ENCODE assay signal across 13 mouse cellular contexts in the genomic region with DNA sequence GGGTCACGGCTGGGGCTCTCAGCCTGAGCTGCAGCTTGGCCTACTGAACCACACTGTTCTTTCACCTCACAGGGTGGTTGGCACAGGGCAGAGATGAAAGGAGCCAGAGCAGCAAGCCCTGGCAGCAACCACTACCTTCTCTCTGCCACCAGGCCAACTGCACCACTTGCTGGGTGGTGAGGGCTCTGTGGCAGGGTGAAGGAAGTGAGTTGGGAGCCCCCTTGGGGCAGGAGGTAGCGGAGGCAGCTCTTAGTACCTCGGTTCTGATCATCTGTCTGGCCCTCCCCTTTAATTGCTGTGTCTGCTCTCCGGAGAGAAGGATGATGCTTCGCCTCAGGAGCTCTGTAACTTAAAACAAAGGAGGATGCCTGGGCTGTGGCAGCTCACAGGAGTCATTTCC. TPM values are rescaled to one million over a fixed set of nuclear protein-coding genes. Genes with fewer than 3 reads are reported as not detected.
DNase-seq lines count a peak whose midpoint lies in the region; ATAC-seq lines count a peak whose summit lies in the region.
"Had no signal": no experiment of that assay in that cellular context is flagged by ENCODE, and none has a peak within 500 bp of the region (broad histone marks: within the 10 kb centered on the region; RNA-seq: fewer than 3 reads in every experiment).

No protein-coding gene starts in this region.

- H3K36me3 ChIP-seq in kidney, embryonic 14.5 days (ENCODE audit: control insufficient read depth, insufficient read depth, low read length), result no peaks in the 10 kb centered on the region
- H3K36me3 ChIP-seq in forebrain, embryonic 10.5 days (replicated peaks), result no peaks in the 10 kb centered on the region
- no peaks in the 10 kb centered on the region for H3K36me3 ChIP-seq in hindbrain, embryonic 15.5 days
- H3K36me3 ChIP-seq: liver, embryonic 13.5 days had no signal

- no peak overlapping the region for H3K4me3 ChIP-seq in kidney, embryonic 14.5 days (ENCODE audit: low read length)
- H3K4me3 ChIP-seq in forebrain, embryonic 10.5 days, result no peak overlapping the region
- no peak overlapping the region for H3K4me3 ChIP-seq in hindbrain, embryonic 15.5 days
- H3K4me3 ChIP-seq: liver, embryonic 13.5 days had no signal

- 17% methylated on average over 5 of the region's 5 CpGs for WGBS in kidney, embryonic 14.5 days
- 25% methylated on average over 5 of the region's 5 CpGs for WGBS in forebrain, embryonic 10.5 days
- 20% methylated on average over 5 of the region's 5 CpGs for WGBS in hindbrain, embryonic 15.5 days

- peak; percentile 58; the same call in 1 of the 2 replicates for ATAC-seq in kidney, embryonic 14.5 days (ENCODE audit: low FRiP score, low TSS enrichment)
- peak; percentile 36 for ATAC-seq in hindbrain, embryonic 15.5 days (ENCODE audit: low FRiP score, low read depth)

- no peaks in the 10 kb centered on the region for H3K4me1 ChIP-seq in kidney, embryonic 14.5 days (ENCODE audit: control insufficient read depth, insufficient read depth, low read length)
- H3K4me1 ChIP-seq in forebrain, embryonic 10.5 days, result peaks cover 26% of the 10 kb centered on the region
- H3K4me1 ChIP-seq in hindbrain, embryonic 15.5 days (replicated peaks), result peaks cover 16% of the 10 kb centered on the region

- no peak overlapping the region for H3K27ac ChIP-seq in kidney, embryonic 14.5 days (ENCODE audit: low read depth, low read length)
- H3K27ac ChIP-seq in forebrain, embryonic 10.5 days, result no peak overlapping the region
- H3K27ac ChIP-seq in hindbrain, embryonic 15.5 days (replicated peaks), result no peak overlapping the region
- H3K27ac ChIP-seq: liver, embryonic 13.5 days had no signal

- no peak for DNase-seq in kidney, adult 8-10 months
- peak; percentile 38 for DNase-seq in ES-CJ7 (ENCODE audit: low read depth, low spot score)
- DNase-seq in forebrain, embryonic 10.5 days (ENCODE audit: extremely low spot score, low spot score), result peak; percentile 23
- DNase-seq in gastrocnemius, postnatal 10 days, result no peak
- DNase-seq in adrenal gland, adult 8-10 months, result no peak
- DNase-seq in cerebellum, adult 8-10 months, result no peak
- DNase-seq: cerebellum, adult 11-12 months; liver, embryonic 13.5 days; thymus, postnatal 36 days had no signal

- no peak overlapping the region for H3K4me2 ChIP-seq in kidney, embryonic 14.5 days (replicated peaks; ENCODE audit: low read depth, low read length)
- no peak overlapping the region for H3K4me2 ChIP-seq in hindbrain, embryonic 15.5 days
- H3K4me2 ChIP-seq: heart, embryonic 11.5 days; liver, embryonic 13.5 days had no signal

- H3K9me3 ChIP-seq in kidney, embryonic 14.5 days (ENCODE audit: control insufficient read depth, low read length), result no peaks in the 10 kb centered on the region
- H3K9me3 ChIP-seq in forebrain, embryonic 10.5 days, result no peaks in the 10 kb centered on the region
- no peaks in the 10 kb centered on the region for H3K9me3 ChIP-seq in hindbrain, embryonic 15.5 days
- H3K9me3 ChIP-seq: liver, embryonic 13.5 days had no signal

- H3K9ac ChIP-seq in kidney, embryonic 14.5 days (ENCODE audit: low read depth, low read length), result no peak overlapping the region
- no peak overlapping the region for H3K9ac ChIP-seq in hindbrain, embryonic 15.5 days
- H3K9ac ChIP-seq: liver, embryonic 13.5 days had no signal

- peaks cover 28% of the 10 kb centered on the region for H3K27me3 ChIP-seq in kidney, embryonic 14.5 days (ENCODE audit: control insufficient read depth, insufficient read depth, low read length)
- H3K27me3 ChIP-seq in forebrain, embryonic 10.5 days (ENCODE audit: poor library complexity, severe bottlenecking), result peaks cover 73% of the 10 kb centered on the region
- H3K27me3 ChIP-seq in hindbrain, embryonic 15.5 days, result no peaks in the 10 kb centered on the region

RNA-seq across cellular contexts. Expression of a gene that starts 23.0 kb away (rescaled TPM):
- 8.5 and 8.8 TPM in 2 replicates for polyA plus RNA-seq in kidney, embryonic 14.5 days (2014; fragmentation: Nextera tagmentation; extraction: Ambion mirVana)
- polyA plus RNA-seq in forebrain, embryonic 10.5 days (2016; fragmentation: Nextera tagmentation; extraction: Ambion mirVana), result 13.4 and 14.4 TPM in 2 replicates
- 11.0 and 16.4 TPM in 2 replicates for polyA plus RNA-seq in hindbrain, embryonic 15.5 days (2015; fragmentation: Nextera tagmentation; extraction: Ambion mirVana)
- total RNA-seq in gastrocnemius, postnatal 10 days (2021), result under 1 TPM; 0.12 to 0.16 TPM
- under 1 TPM; 0.03 to 0.11 (median 0.08) TPM for total RNA-seq in adrenal gland, adult 8-10 months (2022)
- total RNA-seq: megakaryocyte, adult 5-6 weeks had no signal

Comparison
In these comparisons a context has a peak if more than half of its experiments do, and no peak if none do; other contexts are left out.
1. DNase-seq: peak in ES-CJ7 (single experiment) and forebrain, embryonic 10.5 days (single experiment); none in kidney, adult 8-10 months (0 of 2), gastrocnemius, postnatal 10 days (single experiment), adrenal gland, adult 8-10 months (single experiment) and cerebellum, adult 8-10 months (single experiment).